23 mouse cellular contexts compared by ENCODE assay signal in genomic region chr16:72786636-72787035, GRCm38 (mm10).
"Had no signal": no experiment of that assay in that cellular context is flagged by ENCODE, and none has a peak within 500 bp of the region (broad histone marks: within the 10 kb centered on the region; RNA-seq: fewer than 3 reads in every experiment).

No protein-coding gene starts in this region.

- H3K27me3 ChIP-seq: heart, embryonic 12.5 days; hindbrain, embryonic 12.5 days; intestine, embryonic 15.5 days; limb, embryonic 13.5 days; limb, embryonic 15.5 days; liver, embryonic 12.5 days had no signal

- H3K4me3 ChIP-seq: heart, embryonic 10.5 days; heart, embryonic 12.5 days; hindbrain, embryonic 10.5 days; hindbrain, embryonic 12.5 days; intestine, embryonic 15.5 days; layer of hippocampus, adult 2 months; left cerebral cortex, adult 2 months; limb, embryonic 13.5 days; limb, embryonic 15.5 days; liver, embryonic 12.5 days had no signal

- DNase-seq: gastrocnemius, postnatal 25 days; heart, adult 18-20 months; heart, postnatal 10 days; heart, postnatal 4 days; kidney, adult 18-20 months; kidney, adult 8-10 months; kidney, postnatal 10 days; kidney, postnatal 25 days; kidney, postnatal 4 days had no signal

- H3K4me1 ChIP-seq: intestine, embryonic 15.5 days; limb, embryonic 15.5 days; liver, embryonic 12.5 days had no signal

- H3K27ac ChIP-seq: heart, embryonic 10.5 days; intestine, embryonic 15.5 days; layer of hippocampus, adult 2 months; left cerebral cortex, adult 2 months; limb, embryonic 13.5 days; limb, embryonic 15.5 days; liver, embryonic 12.5 days had no signal

- H3K4me2 ChIP-seq: heart, embryonic 12.5 days; hindbrain, embryonic 12.5 days; hindbrain, embryonic 14.5 days; intestine, embryonic 15.5 days; limb, embryonic 13.5 days; limb, embryonic 15.5 days; liver, embryonic 12.5 days had no signal

- H3K9ac ChIP-seq: heart, embryonic 12.5 days; hindbrain, embryonic 12.5 days; hindbrain, embryonic 14.5 days; intestine, embryonic 15.5 days; limb, embryonic 13.5 days; limb, embryonic 15.5 days; liver, embryonic 12.5 days had no signal

- ATAC-seq: hindbrain, embryonic 16.5 days; inflammation-experienced regulatory T-cells, adult 6 months; intestine, embryonic 15.5 days; intestine, postnatal 0 days; liver, embryonic 12.5 days had no signal

- H3K36me3 ChIP-seq: heart, embryonic 10.5 days; heart, embryonic 12.5 days; hindbrain, embryonic 10.5 days; hindbrain, embryonic 12.5 days; intestine, embryonic 15.5 days; limb, embryonic 13.5 days; limb, embryonic 15.5 days; liver, embryonic 12.5 days had no signal

- H3K9me3 ChIP-seq: heart, embryonic 10.5 days; heart, embryonic 12.5 days; hindbrain, embryonic 10.5 days; hindbrain, embryonic 12.5 days; intestine, embryonic 15.5 days; limb, embryonic 13.5 days; limb, embryonic 15.5 days; liver, embryonic 12.5 days had no signal
